13 mouse cellular contexts compared by ENCODE assay signal in the genomic region with DNA sequence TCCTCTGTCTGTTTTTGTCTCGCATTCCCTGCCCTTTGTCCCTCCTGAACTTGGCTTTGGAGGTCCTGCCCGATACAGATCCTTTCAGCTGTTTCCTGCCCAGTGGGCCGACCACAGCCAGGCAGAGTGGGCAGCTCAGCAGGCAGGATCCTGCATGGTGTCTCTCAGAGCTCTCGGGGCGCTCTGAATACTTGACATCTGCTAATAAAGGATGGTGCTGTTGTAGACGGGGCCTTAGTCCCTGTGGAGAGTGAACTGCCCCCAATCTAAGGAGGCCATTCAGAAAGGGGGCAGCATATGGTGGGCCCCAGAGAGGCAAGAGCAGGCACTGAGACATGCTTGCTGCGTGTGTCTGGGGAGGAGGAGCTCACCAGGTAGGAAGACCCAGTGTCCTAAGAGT. TPM values are rescaled to one million over a fixed set of nuclear protein-coding genes. Genes with fewer than 3 reads are reported as not detected.
DNase-seq lines count a peak whose midpoint lies in the region; ATAC-seq and TF ChIP-seq lines count a peak whose summit lies in the region.
"Had no signal": no experiment of that assay in that cellular context is flagged by ENCODE, and none has a peak within 500 bp of the region (broad histone marks: within the 10 kb centered on the region; RNA-seq: fewer than 3 reads in every experiment).

No protein-coding gene starts in this region.

- peak overlapping the region; percentile 12; the same call in 1 of the 2 replicates for H3K27ac ChIP-seq in gastrocnemius, adult 2 months
- peak overlapping the region; percentile 1; the same call in 1 of the 2 replicates for H3K27ac ChIP-seq in liver, embryonic 11.5 days (ENCODE audit: low read depth, low read length)
- H3K27ac ChIP-seq in heart, embryonic 16.5 days (ENCODE audit: low read length): peak overlapping the region; percentile 82
- H3K27ac ChIP-seq in midbrain, embryonic 14.5 days (replicated peaks; ENCODE audit: low read depth, low read length): peak overlapping the region; percentile 37; the same call in 1 of the 2 replicates

- H3K4me3 ChIP-seq in gastrocnemius, adult 2 months: no peak overlapping the region
- no peak overlapping the region for H3K4me3 ChIP-seq in liver, embryonic 11.5 days (ENCODE audit: low read depth, low read length)
- H3K4me3 ChIP-seq in heart, embryonic 16.5 days (ENCODE audit: low read length): no peak overlapping the region
- H3K4me3 ChIP-seq in midbrain, embryonic 14.5 days (replicated peaks; ENCODE audit: low read depth, low read length): no peak overlapping the region

- 37% methylated on average over 7 of the region's 7 CpGs for WGBS in liver, embryonic 11.5 days
- 39% methylated on average over 7 of the region's 7 CpGs for WGBS in heart, embryonic 16.5 days
- 15% methylated on average over 7 of the region's 7 CpGs for WGBS in midbrain, embryonic 14.5 days

- H3K4me1 ChIP-seq in liver, embryonic 11.5 days (replicated peaks; ENCODE audit: control insufficient read depth, insufficient read depth, low read length): peaks cover 11% of the 10 kb centered on the region
- H3K4me1 ChIP-seq in heart, embryonic 16.5 days (ENCODE audit: control insufficient read depth, insufficient read depth, low read length): peaks cover 37% of the 10 kb centered on the region
- peaks cover 10% of the 10 kb centered on the region for H3K4me1 ChIP-seq in midbrain, embryonic 14.5 days (ENCODE audit: control insufficient read depth, insufficient read depth, low read length)

- no peak overlapping the region for H3K4me2 ChIP-seq in liver, embryonic 11.5 days
- H3K4me2 ChIP-seq in heart, embryonic 16.5 days (ENCODE audit: low read depth, low read length): no peak overlapping the region
- no peak overlapping the region for H3K4me2 ChIP-seq in midbrain, embryonic 14.5 days (ENCODE audit: low read length)

- DNase-seq in gastrocnemius, adult 2 months: no peak
- DNase-seq in gastrocnemius, postnatal 4 days (ENCODE audit: low spot score in 2 of 2): no peak
- DNase-seq in liver, embryonic 11.5 days (ENCODE audit: low spot score): no peak
- DNase-seq in liver: no peak
- no peak for DNase-seq in midbrain, embryonic 14.5 days
- no peak for DNase-seq in frontal cortex, adult 2 months (ENCODE audit: extremely low spot score in 1 of 2, low spot score in 1 of 2)
- DNase-seq: cerebellum, postnatal 14 days; kidney, postnatal 36 days; right cerebral cortex, adult 18-20 months; thymus, adult 18-20 months had no signal

- H3K9ac ChIP-seq in liver, embryonic 11.5 days (ENCODE audit: low read depth, low read length): no peak overlapping the region
- peak overlapping the region; percentile 36 for H3K9ac ChIP-seq in heart, embryonic 16.5 days (ENCODE audit: low read length)
- H3K9ac ChIP-seq in midbrain, embryonic 14.5 days (replicated peaks; ENCODE audit: low read length): peak overlapping the region; percentile 14; the same call in 1 of the 2 replicates

- no peaks in the 10 kb centered on the region for H3K27me3 ChIP-seq in liver, embryonic 11.5 days (replicated peaks; ENCODE audit: control insufficient read depth, insufficient read depth, low read length)
- H3K27me3 ChIP-seq in heart, embryonic 16.5 days (ENCODE audit: control insufficient read depth, insufficient read depth, low read length): no peaks in the 10 kb centered on the region
- H3K27me3 ChIP-seq in midbrain, embryonic 14.5 days (ENCODE audit: control insufficient read depth, insufficient read depth, low read length): no peaks in the 10 kb centered on the region

- TF ChIP-seq CTCF in gastrocnemius, adult 2 months (IDR thresholded peaks at IDR 0.05): no peak

- intact Hi-C loops in gastrocnemius, adult 2 months (cut with DNase I): no loop called here

- no peaks in the 10 kb centered on the region for H3K9me3 ChIP-seq in liver, embryonic 11.5 days (ENCODE audit: control insufficient read depth, low read length)
- no peaks in the 10 kb centered on the region for H3K9me3 ChIP-seq in heart, embryonic 16.5 days (replicated peaks; ENCODE audit: control insufficient read depth, low read length)
- H3K9me3 ChIP-seq in midbrain, embryonic 14.5 days (ENCODE audit: control insufficient read depth, low read length): no peaks in the 10 kb centered on the region

- H3K36me3 ChIP-seq in liver, embryonic 11.5 days (ENCODE audit: control insufficient read depth, insufficient read depth, low read length): no peaks in the 10 kb centered on the region
- no peaks in the 10 kb centered on the region; the same call in 1 of the 2 replicates for H3K36me3 ChIP-seq in heart, embryonic 16.5 days (ENCODE audit: control insufficient read depth, insufficient read depth)
- H3K36me3 ChIP-seq in midbrain, embryonic 14.5 days (ENCODE audit: control insufficient read depth, insufficient read depth, low read length): no peaks in the 10 kb centered on the region

- no peak for ATAC-seq in liver, embryonic 11.5 days (replicated peaks; ENCODE audit: low FRiP score)
- ATAC-seq in heart, embryonic 16.5 days (replicated peaks; ENCODE audit: extremely low read depth, insufficient read depth, low FRiP score): 0 out of 2 replicates have a peak, but pooled peaks have one; percentile 23
- no peak for ATAC-seq in midbrain, embryonic 14.5 days (ENCODE audit: low FRiP score, low TSS enrichment)
- ATAC-seq in frontal cortex, adult (ENCODE audit: low TSS enrichment): no peak

RNA-seq across cellular contexts. Expression of a gene that starts 53.6 kb away (rescaled TPM):
- not detected for total RNA-seq in gastrocnemius, adult 2 months (2021)
- total RNA-seq in gastrocnemius, postnatal 4 days (2021): not detected
- 0.05 TPM in 1 of 2 replicates, not detected in the other for polyA plus RNA-seq in liver, embryonic 11.5 days (2014; fragmentation: Nextera tagmentation; extraction: Ambion mirVana)
- 166 and 187 TPM in 2 replicates for polyA plus RNA-seq in heart, embryonic 16.5 days (2015; fragmentation: Nextera tagmentation; extraction: Ambion mirVana)
- 0.07 TPM in 1 of 2 replicates, not detected in the other for polyA plus RNA-seq in midbrain, embryonic 14.5 days (2014; fragmentation: Nextera tagmentation; extraction: Ambion mirVana)
- 0.02 TPM in 1 of 2 replicates, not detected in the other for polyA plus RNA-seq in frontal cortex, adult 2 months (2012; rRNA removed)
- total RNA-seq: left cerebral cortex, postnatal 25 days had no signal

RNA-seq across cellular contexts. Expression of a gene that starts 57.8 kb away (rescaled TPM):
- total RNA-seq in gastrocnemius, adult 2 months (2021): 10 to 100 TPM; 76.4 to 93.3 TPM
- total RNA-seq in gastrocnemius, postnatal 4 days (2021): 10 to 100 TPM; 31.1 to 37.8 TPM
- 21.6 and 21.9 TPM in 2 replicates for polyA plus RNA-seq in liver, embryonic 11.5 days (2014; fragmentation: Nextera tagmentation; extraction: Ambion mirVana)
- polyA plus RNA-seq in heart, embryonic 16.5 days (2015; fragmentation: Nextera tagmentation; extraction: Ambion mirVana): 80.7 and 89.2 TPM in 2 replicates
- 63.4 and 71.1 TPM in 2 replicates for polyA plus RNA-seq in midbrain, embryonic 14.5 days (2014; fragmentation: Nextera tagmentation; extraction: Ambion mirVana)
- 44.2 and 45.5 TPM in 2 replicates for polyA plus RNA-seq in frontal cortex, adult 2 months (2012; rRNA removed)

Comparison
In these comparisons a context has a peak if more than half of its experiments do, and no peak if none do; other contexts are left out.
1. H3K27ac ChIP-seq: peak in every context shown above with its lines; median percentile 82 in heart, embryonic 16.5 days; 37 in midbrain, embryonic 14.5 days; 12 in gastrocnemius, adult 2 months; 1 in liver, embryonic 11.5 days.
2. RNA of a gene that starts 53.6 kb away (polyA plus RNA-seq): 166 to 187 TPM in heart, embryonic 16.5 days; 0.05 TPM in liver, embryonic 11.5 days, 0.02 TPM in frontal cortex, adult 2 months and 0.07 TPM in midbrain, embryonic 14.5 days; every median in the first group is over 100 times any median in the second.